Mouse (Mus musculus) kidney, adult 2 months (tissue): ENCODE data around the gene Nat10.

ENCODE experiments used
- CTCF ChIP-seq: fragments of 200-500 bp; conservative IDR thresholded peaks from 2 replicates; pipeline ENCODE4 v1.5.1; 2011; ENCODE audit warnings: low read depth, mild to moderate bottlenecking, control low read depth, low read length, moderate library complexity, mixed read lengths; ENCODE audit not compliant: insufficient read depth, insufficient read length
- POLR2A ChIP-seq: fragments of 200-500 bp; IDR thresholded peaks from one replicate; pipeline ENCODE4 v1.6.1; 2011; ENCODE audit warnings: low read depth, low read length, control low read depth

- no peak for TF ChIP-seq CTCF
- no peak for TF ChIP-seq POLR2A
Measured at GRCm38 (mm10) chr2:103746761-103747160, 14.3 kb downstream of the Nat10 start.
